Mouse (Mus musculus): ENCODE results near the gene Ltc4s. TPM values are rescaled to one million over a fixed set of nuclear protein-coding genes. Genes with fewer than 3 reads are reported as not detected.

Gene Ltc4s
- polyA plus RNA-seq, 1 experiment from 2014 or later = 1.2 TPM

DNA sequence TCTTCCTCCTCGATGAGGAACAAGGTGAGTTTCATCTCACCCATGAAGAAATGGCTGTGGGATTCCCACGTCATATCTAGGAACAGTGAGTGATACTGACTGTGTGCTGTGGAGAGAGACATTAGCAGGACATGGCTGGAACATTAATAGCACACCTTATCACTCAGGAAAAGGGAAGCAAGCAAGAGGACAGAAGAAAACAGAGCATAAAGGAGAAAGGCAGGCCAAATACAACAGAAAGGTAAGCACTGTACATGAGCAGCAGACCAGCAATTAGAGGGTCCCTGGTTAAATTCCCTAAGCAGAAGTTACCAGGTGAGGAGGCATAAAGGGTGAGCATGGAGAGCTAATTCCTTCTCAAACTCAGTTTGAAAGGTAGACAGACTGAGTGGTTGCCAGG lies 36.7 kb upstream of the Ltc4s start:
- peaks cover 2% of the 10 kb centered on the region; the same call in 1 of the 2 replicates for H3K36me3 ChIP-seq (ENCODE audit: control insufficient read depth, insufficient read depth, low read length)
- H3K4me1 ChIP-seq (ENCODE audit: control insufficient read depth, insufficient read depth, low read length) = no peaks in the 10 kb centered on the region
- no peaks in the 10 kb centered on the region for H3K9me3 ChIP-seq (ENCODE audit: control insufficient read depth, low read length)
- no peak overlapping the region for H3K4me3 ChIP-seq (ENCODE audit: low read depth, low read length)
- no peak overlapping the region for H3K9ac ChIP-seq (ENCODE audit: low read length)
- no peak overlapping the region for H3K27ac ChIP-seq (ENCODE audit: low read depth, low read length)
- WGBS = 92% methylated on average over 2 of the region's 2 CpGs
- H3K27me3 ChIP-seq (ENCODE audit: control insufficient read depth, insufficient read depth, low read length) = no peaks in the 10 kb centered on the region
- no peak overlapping the region for H3K4me2 ChIP-seq (ENCODE audit: low read depth)
- no peak for DNase-seq (ENCODE audit: low spot score)
- no peak for ATAC-seq (ENCODE audit: insufficient read depth, low FRiP score, low TSS enrichment)

GRCm38 (mm10) chr11:50272819-50273218 lies 34.4 kb upstream of the Ltc4s start:
- no peaks in the 10 kb centered on the region for H3K4me1 ChIP-seq (ENCODE audit: control insufficient read depth, insufficient read depth, low read length)
- H3K4me3 ChIP-seq (ENCODE audit: low read depth, low read length) = no peak overlapping the region
- H3K4me2 ChIP-seq (ENCODE audit: low read depth) = no peak overlapping the region
- H3K36me3 ChIP-seq (ENCODE audit: control insufficient read depth, insufficient read depth, low read length) = peaks cover 2% of the 10 kb centered on the region; the same call in 1 of the 2 replicates
- H3K27me3 ChIP-seq (ENCODE audit: control insufficient read depth, insufficient read depth, low read length) = no peaks in the 10 kb centered on the region
- no peaks in the 10 kb centered on the region for H3K9me3 ChIP-seq (ENCODE audit: control insufficient read depth, low read length)
- no peak overlapping the region for H3K9ac ChIP-seq (ENCODE audit: low read length)
- DNase-seq (ENCODE audit: low spot score) = no peak
- no peak for ATAC-seq (ENCODE audit: insufficient read depth, low FRiP score, low TSS enrichment)
- WGBS = 88% methylated on average over 2 of the region's 2 CpGs
- no peak overlapping the region for H3K27ac ChIP-seq (ENCODE audit: low read depth, low read length)

DNA sequence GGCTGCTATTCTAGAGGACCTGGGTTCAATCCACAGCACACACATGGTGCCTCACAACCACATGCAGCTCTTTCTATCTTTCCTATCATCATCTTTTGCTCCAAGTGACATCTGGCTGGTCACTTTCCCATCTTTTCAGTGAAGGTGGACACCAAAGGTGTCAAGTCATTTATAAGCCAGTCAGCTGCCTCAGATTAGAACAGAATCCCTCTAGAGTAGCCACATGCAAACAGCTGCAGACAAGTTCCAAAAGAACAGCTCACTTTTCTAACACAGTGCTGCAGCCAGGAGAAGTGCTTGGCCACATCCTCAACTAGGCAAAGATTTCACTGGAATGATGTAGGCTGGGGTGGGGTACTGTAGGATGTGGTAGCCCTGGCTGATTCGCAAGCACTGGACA lies 31.5 kb upstream of the Ltc4s start:
- no peak for ATAC-seq (ENCODE audit: insufficient read depth, low FRiP score, low TSS enrichment)
- H3K27ac ChIP-seq (ENCODE audit: low read depth, low read length) = no peak overlapping the region
- DNase-seq (ENCODE audit: low spot score) = no peak
- no peak overlapping the region for H3K4me2 ChIP-seq (ENCODE audit: low read depth)
- WGBS = 96% methylated on average over 1 of the region's 1 CpGs
- no peak overlapping the region for H3K9ac ChIP-seq (ENCODE audit: low read length)
- no peaks in the 10 kb centered on the region for H3K9me3 ChIP-seq (ENCODE audit: control insufficient read depth, low read length)
- peaks cover 9% of the 10 kb centered on the region for H3K36me3 ChIP-seq (ENCODE audit: control insufficient read depth, insufficient read depth, low read length)
- no peaks in the 10 kb centered on the region for H3K27me3 ChIP-seq (ENCODE audit: control insufficient read depth, insufficient read depth, low read length)
- H3K4me3 ChIP-seq (ENCODE audit: low read depth, low read length) = no peak overlapping the region
- H3K4me1 ChIP-seq (ENCODE audit: control insufficient read depth, insufficient read depth, low read length) = no peaks in the 10 kb centered on the region

- WGBS = 85% methylated on average over 2 of the region's 2 CpGs
These were observed 30.7 kb upstream of the Ltc4s start for GRCm38 (mm10) chr11:50269163-50269562.

GRCm38 (mm10) chr11:50266997-50267396 lies 28.6 kb upstream of the Ltc4s start:
- Histone ChIP-seq H3K27me3 (ENCODE audit: control insufficient read depth, insufficient read depth, low read length) (no peaks in the 10 kb centered on the region), H3K4me2 (ENCODE audit: low read depth) (no peak overlapping the region), H3K9me3 (ENCODE audit: control insufficient read depth, low read length) (no peaks in the 10 kb centered on the region), H3K4me1 (ENCODE audit: control insufficient read depth, insufficient read depth, low read length) (no peaks in the 10 kb centered on the region), H3K27ac (ENCODE audit: low read depth, low read length) (no peak overlapping the region), H3K9ac (ENCODE audit: low read length) (no peak overlapping the region), H3K4me3 (ENCODE audit: low read depth, low read length) (no peak overlapping the region), H3K36me3 (ENCODE audit: control insufficient read depth, insufficient read depth, low read length) (peaks cover 21% of the 10 kb centered on the region)
- ATAC-seq (ENCODE audit: insufficient read depth, low FRiP score, low TSS enrichment) (no peak), DNase-seq (ENCODE audit: low spot score) (no peak)
- WGBS = 93% methylated on average over 3 of the region's 3 CpGs

More at GRCm38 (mm10) chr11:50269163-50269562, 30.7 kb upstream of the Ltc4s start:
- no peak overlapping the region for H3K4me2 ChIP-seq (ENCODE audit: low read depth)
- H3K9ac ChIP-seq (ENCODE audit: low read length) = no peak overlapping the region
- peaks cover 12% of the 10 kb centered on the region for H3K36me3 ChIP-seq (ENCODE audit: control insufficient read depth, insufficient read depth, low read length)
- no peaks in the 10 kb centered on the region for H3K4me1 ChIP-seq (ENCODE audit: control insufficient read depth, insufficient read depth, low read length)
- DNase-seq (ENCODE audit: low spot score) (no peak), ATAC-seq (ENCODE audit: insufficient read depth, low FRiP score, low TSS enrichment) (no peak)
- no peak overlapping the region for H3K4me3 ChIP-seq (ENCODE audit: low read depth, low read length)
- H3K27me3 ChIP-seq (ENCODE audit: control insufficient read depth, insufficient read depth, low read length) = no peaks in the 10 kb centered on the region
- no peak overlapping the region for H3K27ac ChIP-seq (ENCODE audit: low read depth, low read length)
- no peaks in the 10 kb centered on the region for H3K9me3 ChIP-seq (ENCODE audit: control insufficient read depth, low read length)

- Histone ChIP-seq H3K27ac (ENCODE audit: low read depth, low read length) (no peak overlapping the region), H3K4me3 (ENCODE audit: low read depth, low read length) (no peak overlapping the region), H3K4me2 (ENCODE audit: low read depth) (no peak overlapping the region), H3K36me3 (ENCODE audit: control insufficient read depth, insufficient read depth, low read length) (peaks cover 30% of the 10 kb centered on the region), H3K27me3 (ENCODE audit: control insufficient read depth, insufficient read depth, low read length) (no peaks in the 10 kb centered on the region), H3K9me3 (ENCODE audit: control insufficient read depth, low read length) (no peaks in the 10 kb centered on the region), H3K9ac (ENCODE audit: low read length) (no peak overlapping the region), H3K4me1 (ENCODE audit: control insufficient read depth, insufficient read depth, low read length) (no peaks in the 10 kb centered on the region)
- WGBS = 94% methylated on average over 8 of the region's 8 CpGs
- ATAC-seq (ENCODE audit: insufficient read depth, low FRiP score, low TSS enrichment) (no peak), DNase-seq (ENCODE audit: low spot score) (no peak)
These were observed 27.5 kb upstream of the Ltc4s start for GRCm38 (mm10) chr11:50265931-50266330.

- H3K9me3 ChIP-seq (ENCODE audit: control insufficient read depth, low read length) = no peaks in the 10 kb centered on the region
- H3K27ac ChIP-seq (ENCODE audit: low read depth, low read length) = no peak overlapping the region
- peaks cover 36% of the 10 kb centered on the region for H3K36me3 ChIP-seq (ENCODE audit: control insufficient read depth, insufficient read depth, low read length)
- WGBS = 89% methylated on average over 3 of the region's 3 CpGs
- no peaks in the 10 kb centered on the region for H3K27me3 ChIP-seq (ENCODE audit: control insufficient read depth, insufficient read depth, low read length)
- DNase-seq (ENCODE audit: low spot score) = no peak
- H3K4me3 ChIP-seq (ENCODE audit: low read depth, low read length) = no peak overlapping the region
- H3K4me2 ChIP-seq (ENCODE audit: low read depth) = no peak overlapping the region
- H3K9ac ChIP-seq (ENCODE audit: low read length) = no peak overlapping the region
- no peaks in the 10 kb centered on the region for H3K4me1 ChIP-seq (ENCODE audit: control insufficient read depth, insufficient read depth, low read length)
- ATAC-seq (ENCODE audit: insufficient read depth, low FRiP score, low TSS enrichment) = no peak
These were observed 24.8 kb upstream of the Ltc4s start for GRCm38 (mm10) chr11:50263198-50263597.

DNA sequence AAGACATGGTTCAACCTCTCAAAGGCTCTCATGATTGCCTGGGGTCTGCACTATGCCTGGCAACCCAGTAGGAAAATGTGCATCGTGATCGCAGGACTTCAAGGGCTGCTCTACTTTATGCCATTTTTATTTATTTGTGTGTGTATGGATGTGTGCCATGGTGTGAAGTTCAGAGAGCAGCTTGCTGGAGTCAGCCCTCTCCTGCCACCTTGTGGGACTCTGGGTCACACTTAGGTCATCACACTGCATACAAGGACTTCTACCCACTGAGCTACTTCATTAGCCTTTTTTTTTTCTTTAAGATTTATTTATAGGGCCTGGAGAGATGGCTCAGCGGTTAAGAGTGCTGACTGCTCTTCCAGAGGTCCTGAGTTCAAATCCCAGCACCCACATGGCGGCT lies 23.6 kb upstream of the Ltc4s start:
- Histone ChIP-seq H3K27ac (ENCODE audit: low read depth, low read length) (no peak overlapping the region), H3K4me2 (ENCODE audit: low read depth) (no peak overlapping the region), H3K4me3 (ENCODE audit: low read depth, low read length) (no peak overlapping the region), H3K27me3 (ENCODE audit: control insufficient read depth, insufficient read depth, low read length) (no peaks in the 10 kb centered on the region), H3K9ac (ENCODE audit: low read length) (no peak overlapping the region), H3K36me3 (ENCODE audit: control insufficient read depth, insufficient read depth, low read length) (peaks cover 43% of the 10 kb centered on the region), H3K9me3 (ENCODE audit: control insufficient read depth, low read length) (no peaks in the 10 kb centered on the region), H3K4me1 (ENCODE audit: control insufficient read depth, insufficient read depth, low read length) (no peaks in the 10 kb centered on the region)
- DNase-seq (ENCODE audit: low spot score) (no peak), ATAC-seq (ENCODE audit: insufficient read depth, low FRiP score, low TSS enrichment) (no peak)
- 90% methylated on average over 4 of the region's 4 CpGs for WGBS

- ATAC-seq (ENCODE audit: insufficient read depth, low FRiP score, low TSS enrichment) (no peak), DNase-seq (ENCODE audit: low spot score) (no peak)
- Histone ChIP-seq H3K9me3 (ENCODE audit: control insufficient read depth, low read length) (no peaks in the 10 kb centered on the region), H3K4me3 (ENCODE audit: low read depth, low read length) (no peak overlapping the region), H3K36me3 (ENCODE audit: control insufficient read depth, insufficient read depth, low read length) (peaks cover 36% of the 10 kb centered on the region), H3K4me2 (ENCODE audit: low read depth) (no peak overlapping the region), H3K27ac (ENCODE audit: low read depth, low read length) (no peak overlapping the region), H3K9ac (ENCODE audit: low read length) (no peak overlapping the region), H3K27me3 (ENCODE audit: control insufficient read depth, insufficient read depth, low read length) (no peaks in the 10 kb centered on the region), H3K4me1 (ENCODE audit: control insufficient read depth, insufficient read depth, low read length) (no peaks in the 10 kb centered on the region)
- WGBS = 97% methylated on average over 7 of the region's 7 CpGs
These were observed 19.9 kb upstream of the Ltc4s start for GRCm38 (mm10) chr11:50258310-50258709.

Measured in neural tube, embryonic 11.5 days (tissue).